Mouse (Mus musculus) spleen, adult 2 months (tissue): ENCODE results near the gene Zfp512b.

Experiments
- CTCF ChIP-seq: fragments of 200-500 bp; IDR thresholded peaks from 2 replicates; pipeline ENCODE4 v1.5.1; 2011; ENCODE audit warnings: mild to moderate bottlenecking, inconsistent platforms; ENCODE audit not compliant: insufficient read depth, insufficient read length, insufficient replicate concordance; ENCODE audit errors: extremely low read depth
- POLR2A ChIP-seq: fragments of 200-500 bp; IDR thresholded peaks from 2 replicates; pipeline ENCODE4 v1.6.1; 2011; ENCODE audit warnings: low read depth, low read length, inconsistent platforms

DNA sequence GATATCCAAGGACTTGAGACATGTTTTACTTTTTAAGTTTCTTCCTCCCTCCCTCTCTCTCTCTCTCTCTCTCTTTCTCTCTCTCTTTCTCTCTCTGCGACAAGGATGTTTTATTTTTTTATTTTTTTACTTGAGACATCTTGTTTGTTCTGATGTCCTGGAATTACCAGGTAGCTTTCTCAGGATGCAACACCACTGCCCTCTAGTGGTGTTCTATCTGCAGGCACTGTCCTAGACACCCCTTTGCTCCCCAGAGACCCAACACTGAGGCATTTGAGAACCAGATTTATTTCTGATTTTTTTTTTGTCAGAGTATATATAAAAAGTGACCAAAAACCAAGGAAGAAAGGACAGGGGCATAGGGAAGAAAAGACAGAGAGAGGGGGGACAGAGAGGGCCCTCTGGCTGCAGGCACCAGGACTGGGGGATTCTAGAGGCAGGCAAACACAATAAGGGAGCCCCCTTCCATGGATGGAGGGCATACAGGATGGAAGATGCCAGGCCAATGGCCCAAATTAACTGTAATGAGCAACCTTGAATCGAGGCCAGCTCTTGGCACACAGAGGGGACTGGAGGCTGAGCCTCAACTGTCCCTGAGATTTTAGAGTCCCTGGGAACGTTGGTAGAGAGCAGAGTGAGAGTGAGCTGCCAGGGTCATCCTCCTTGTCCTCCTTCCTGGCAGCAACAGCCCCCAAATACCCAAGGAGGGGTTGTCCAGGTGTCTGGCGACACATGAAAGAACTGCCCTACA, 2.5 kb upstream of the Zfp512b start:
- TF ChIP-seq CTCF (peak; percentile 35; the same call in 1 of the 2 replicates), POLR2A (no peak)
